Mouse (Mus musculus): ENCODE results near the gene Abl1.

GRCm38 (mm10) chr2:31850141-31850540, 162.0 kb downstream of the Abl1 start:
- TF ChIP-seq CTCF (IDR thresholded peaks at IDR 0.05; ENCODE audit: low read depth, low read length) = no peak
- TF ChIP-seq POLR2A (IDR thresholded peaks at IDR 0.05; ENCODE audit: borderline replicate concordance, low read depth, low read length) = no peak
